Mouse (Mus musculus) lung, embryonic 14.5 days (tissue): ENCODE measurements around the gene Cdc42. TPM values are rescaled to one million over a fixed set of nuclear protein-coding genes. Genes with fewer than 3 reads are reported as not detected.

Experiments
- ATAC-seq: fragments of 200-750 bp; cut with Nextera tagmentation; 2 replicates; pipeline ENCODE4 v1.8.0; 2017; ENCODE audit warnings: mild to moderate bottlenecking, moderate TSS enrichment, moderate library complexity; ENCODE audit not compliant: insufficient read depth
- DNase-seq: peaks from one replicate; pipeline ENCODE4 v3.0.0-alpha.2; 2015
- H3K27ac ChIP-seq: fragments of 300-500 bp; sonication (generic); 2 replicates; pipeline ENCODE4 v1.5.1; 2014; ENCODE audit warnings: low read depth, mild to moderate bottlenecking, moderate library complexity
- H3K27me3 ChIP-seq: fragments of 300-500 bp; sonication (generic); 2 replicates; pipeline ENCODE4 v1.6.1; 2014; ENCODE audit warnings: low read length, control low read depth; ENCODE audit not compliant: insufficient read depth
- H3K36me3 ChIP-seq: fragments of 300-500 bp; sonication (generic); 2 replicates; pipeline ENCODE4 v1.6.1; 2014; ENCODE audit warnings: control low read depth; ENCODE audit not compliant: insufficient read depth
- H3K4me1 ChIP-seq: fragments of 300-500 bp; sonication (generic); 2 replicates; pipeline ENCODE4 v1.6.1; 2014; ENCODE audit warnings: antibody characterized with exemption, control low read depth; ENCODE audit not compliant: insufficient read depth
- H3K4me2 ChIP-seq: fragments of 300-500 bp; sonication (generic); 2 replicates; pipeline ENCODE4 v1.6.1; 2014; ENCODE audit warnings: mild to moderate bottlenecking
- H3K4me3 ChIP-seq: fragments of 300-500 bp; sonication (generic); 2 replicates; pipeline ENCODE4 v1.5.1; 2014; ENCODE audit warnings: low read depth, low read length
- H3K9ac ChIP-seq: fragments of 300-500 bp; sonication (generic); 2 replicates; pipeline ENCODE4 v1.6.1; 2014
- H3K9me3 ChIP-seq: fragments of 300-500 bp; sonication (generic); 2 replicates; pipeline ENCODE4 v1.6.1; 2016; ENCODE audit warnings: low read depth, low read length, control low read depth
- CTCF ChIP-seq: IDR thresholded peaks from 2 replicates; pipeline ENCODE4 v1.5.1; 2016; ENCODE audit warnings: antibody characterized with exemption, low read depth
- WGBS: fragments of 180-500 bp; shearing (Covaris S2); extraction: QIAGEN DNeasy Blood & Tissue Kit; methylation state at CpG from one replicate; pipeline ENCODE4 v1.1.7; 2014; 5-methylcytosine and 5-hydroxymethylcytosine counted together
- polyA plus RNA-seq: library from polyadenylated mRNA; unstranded; fragments of >200 nt; fragmentation: Nextera tagmentation; extraction: Ambion mirVana; gene quantifications from 2 replicates; pipeline ENCODE4 v1.2.1, GENCODE M21; 2014

The Cdc42 gene
- polyA plus RNA-seq: 690 and 693 TPM in 2 replicates

DNA sequence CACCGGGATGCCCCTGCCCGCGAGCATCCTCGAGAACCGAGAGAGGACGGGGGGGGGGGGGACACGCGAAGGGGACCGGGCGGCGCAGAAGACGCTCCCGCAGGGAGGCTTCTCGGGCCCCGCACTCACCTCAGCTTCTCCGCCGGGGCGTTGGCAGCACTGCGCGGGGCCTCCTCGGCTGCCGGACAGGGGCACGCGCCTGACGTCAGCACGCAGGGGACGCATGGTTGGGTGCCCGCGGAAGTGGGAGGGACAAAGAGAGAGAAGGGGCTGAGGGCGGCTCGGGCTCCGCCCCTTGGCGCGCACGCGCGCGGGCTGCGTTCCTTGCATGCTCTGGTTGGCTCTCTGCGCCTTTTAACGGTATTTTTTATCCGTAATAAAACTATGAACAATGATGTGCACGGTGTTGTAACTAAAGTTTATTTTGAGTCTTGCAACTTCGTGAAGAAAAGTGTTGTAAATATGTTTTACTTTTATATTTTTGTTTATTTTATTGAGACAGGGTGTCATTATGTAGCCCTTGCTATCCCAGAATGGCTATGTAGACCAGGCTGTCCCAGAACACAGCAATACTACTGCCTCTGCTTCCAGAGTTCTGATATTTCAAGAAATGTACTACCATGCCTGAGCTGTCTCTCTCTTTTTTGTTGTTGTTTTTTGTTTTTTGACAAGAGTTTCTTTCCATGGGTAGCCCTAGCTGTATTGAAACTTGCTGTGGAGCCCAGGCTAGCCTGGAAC is at the start of gene Cdc42:
Gene Cdc42 (minus strand): TSS at position 204 of the 738 bp plus-strand sequence.
- WGBS: under 1% methylated on average over 39 of the region's 44 CpGs
- peak within 1 kb of the TSS; percentile 86 for H3K4me2 ChIP-seq
- H3K4me1 ChIP-seq: peaks cover 3% of the 10 kb centered on the region; the same call in 1 of the 2 replicates
- H3K9ac ChIP-seq: peak within 1 kb of the TSS; percentile 99
- no peaks in the 10 kb centered on the region for H3K9me3 ChIP-seq
- no peak for TF ChIP-seq CTCF
- H3K36me3 ChIP-seq: no peaks in the 10 kb centered on the region
- DNase-seq (peak; percentile 98), ATAC-seq (peak; percentile 98)
- no peaks in the 10 kb centered on the region for H3K27me3 ChIP-seq
- peak within 1 kb of the TSS; percentile 97 for H3K27ac ChIP-seq
- H3K4me3 ChIP-seq: peak within 1 kb of the TSS; percentile 98

DNA sequence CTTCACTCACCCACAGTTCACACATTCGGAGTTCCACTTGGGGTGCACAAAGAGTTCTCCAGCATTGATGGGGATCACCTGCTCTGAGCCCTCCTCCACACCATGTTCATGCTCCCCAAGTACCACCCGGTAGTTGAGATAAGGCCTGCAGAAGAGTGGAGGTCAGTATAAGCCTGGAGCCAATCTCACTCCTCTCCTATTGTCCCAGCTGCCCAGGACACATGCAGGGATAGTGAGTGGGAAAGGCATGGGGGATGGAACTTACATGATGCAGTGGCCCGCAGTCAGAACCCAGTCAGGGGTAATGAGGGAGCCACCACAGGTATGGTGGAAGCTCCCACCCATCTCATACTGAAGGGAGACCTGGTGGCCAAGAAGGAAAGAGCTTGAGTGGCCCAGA is 48.1 kb upstream of the Cdc42 start:
- 88% methylated on average over 3 of the region's 3 CpGs for WGBS
- H3K4me3 ChIP-seq: no peak overlapping the region
- H3K36me3 ChIP-seq: no peaks in the 10 kb centered on the region
- no peak overlapping the region for H3K4me2 ChIP-seq
- no peak overlapping the region for H3K27ac ChIP-seq
- ATAC-seq: no peak
- no peaks in the 10 kb centered on the region for H3K9me3 ChIP-seq
- DNase-seq: no peak
- no peaks in the 10 kb centered on the region for H3K4me1 ChIP-seq
- no peak overlapping the region for H3K9ac ChIP-seq
- no peaks in the 10 kb centered on the region for H3K27me3 ChIP-seq
- TF ChIP-seq CTCF: no peak

DNA sequence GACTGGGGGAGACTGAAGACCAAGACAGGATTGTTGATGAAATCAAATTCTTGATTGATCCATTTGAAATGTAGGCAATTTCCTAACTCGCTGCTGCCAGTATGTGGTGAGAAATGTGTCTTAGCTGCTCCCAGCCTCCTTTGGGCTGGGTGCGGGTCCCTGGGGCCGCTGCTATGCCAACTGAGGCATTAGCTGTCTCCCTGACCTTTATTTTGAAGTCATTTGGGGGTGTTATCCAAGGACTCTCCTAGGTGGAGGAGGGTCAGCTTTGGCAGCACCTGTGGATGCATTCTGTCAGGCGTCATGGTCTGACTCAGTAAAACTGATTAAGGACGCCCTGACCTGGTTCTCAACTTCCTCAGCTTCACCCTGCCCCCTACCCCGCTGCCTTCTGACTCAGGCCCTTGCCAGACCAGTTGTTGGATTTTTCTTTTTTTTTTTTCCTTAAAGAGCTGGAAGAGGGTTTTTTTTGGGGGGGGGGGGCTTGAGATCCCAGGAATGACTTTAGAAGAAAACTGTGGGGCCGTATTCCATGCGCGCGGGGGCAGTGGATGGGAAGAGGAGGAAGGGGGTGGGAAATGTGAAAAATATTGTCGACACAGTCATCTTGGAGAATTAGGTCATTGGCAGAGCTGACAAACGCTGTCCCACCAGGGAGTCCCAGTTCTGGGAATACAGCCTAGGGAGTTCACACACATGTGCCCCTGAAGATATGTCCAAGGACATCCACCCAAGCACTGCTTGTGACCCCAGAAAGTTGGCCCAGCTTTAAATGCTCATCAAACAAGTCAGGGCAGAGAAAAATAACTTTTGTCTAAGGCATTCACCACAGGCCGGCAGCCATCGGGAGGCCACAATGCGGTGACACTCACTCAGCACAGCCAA is 39.4 kb upstream of the Cdc42 start:
- ATAC-seq: no peak
- Histone ChIP-seq H3K9me3 (no peaks in the 10 kb centered on the region), H3K4me2 (no peak overlapping the region), H3K9ac (no peak overlapping the region), H3K27ac (no peak overlapping the region), H3K4me1 (no peaks in the 10 kb centered on the region), H3K27me3 (no peaks in the 10 kb centered on the region), H3K36me3 (no peaks in the 10 kb centered on the region), H3K4me3 (no peak overlapping the region)
- 69% methylated on average over 15 of the region's 15 CpGs for WGBS
- no peak for TF ChIP-seq CTCF
- no peak for DNase-seq

DNA sequence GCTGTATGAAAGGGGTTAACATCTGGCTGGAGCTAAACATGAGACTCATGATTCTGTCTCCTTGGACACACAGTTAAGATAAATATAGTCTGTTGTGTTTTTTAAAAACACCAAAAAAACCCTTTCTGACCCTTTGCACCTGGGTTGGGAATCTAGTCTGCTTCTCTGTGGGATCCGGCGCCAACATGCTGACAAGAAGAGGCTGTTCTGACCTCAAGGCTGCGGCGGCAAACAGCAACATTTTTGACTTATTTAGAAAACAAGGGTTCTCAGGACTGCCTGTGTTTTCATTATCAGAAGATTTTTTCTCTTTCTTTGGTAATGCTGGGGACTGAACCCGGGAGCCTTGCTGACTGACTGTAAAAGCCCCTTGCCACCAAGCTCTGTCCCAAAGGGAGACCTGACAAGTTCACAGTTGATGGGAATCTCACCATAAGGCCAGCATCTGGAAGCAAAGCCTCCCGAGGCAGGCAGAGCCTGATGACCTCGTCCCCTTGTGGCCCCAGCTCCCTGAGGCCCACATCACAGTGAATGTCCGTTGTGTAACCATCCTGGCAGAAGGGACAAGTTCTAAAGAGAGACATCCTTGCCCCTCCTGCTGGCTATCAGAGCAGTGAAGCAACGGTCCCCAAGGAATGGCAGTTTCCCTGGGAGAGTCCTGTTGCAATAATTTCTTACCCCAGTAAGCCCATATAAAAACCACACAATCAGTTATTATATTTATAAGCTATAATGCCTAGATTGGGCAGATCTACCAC is 36.0 kb upstream of the Cdc42 start:
- Histone ChIP-seq H3K4me2 (no peak overlapping the region), H3K27ac (no peak overlapping the region), H3K36me3 (no peaks in the 10 kb centered on the region), H3K27me3 (no peaks in the 10 kb centered on the region), H3K9me3 (no peaks in the 10 kb centered on the region), H3K4me3 (no peak overlapping the region), H3K4me1 (no peaks in the 10 kb centered on the region), H3K9ac (no peak overlapping the region)
- no peak for DNase-seq
- 53% methylated on average over 9 of the region's 9 CpGs for WGBS
- no peak for TF ChIP-seq CTCF
- ATAC-seq: no peak

DNA sequence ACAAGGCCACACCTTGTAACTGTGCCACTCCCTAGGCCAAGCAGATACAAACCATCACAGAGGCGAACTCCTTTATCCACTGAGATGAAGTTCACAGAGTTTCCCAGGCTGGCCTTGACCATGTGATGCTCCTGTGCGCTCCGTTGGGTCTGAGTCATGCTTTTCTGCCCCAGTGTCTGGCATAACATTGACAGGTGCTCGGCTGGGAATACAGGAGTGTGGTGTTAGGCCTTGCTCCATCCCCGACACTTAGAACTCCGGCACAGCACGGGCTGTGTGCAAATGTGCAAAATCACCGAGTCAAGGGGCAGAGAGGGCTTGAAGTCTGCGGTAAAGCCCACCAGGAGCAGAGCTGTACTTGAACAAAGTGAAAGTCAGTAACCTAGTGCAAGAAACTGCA is 35.4 kb upstream of the Cdc42 start:
- H3K4me3 ChIP-seq: no peak overlapping the region
- ATAC-seq: no peak
- no peak for TF ChIP-seq CTCF
- no peak for DNase-seq
- H3K4me1 ChIP-seq: no peaks in the 10 kb centered on the region
- H3K36me3 ChIP-seq: no peaks in the 10 kb centered on the region
- H3K27me3 ChIP-seq: no peaks in the 10 kb centered on the region
- no peak overlapping the region for H3K4me2 ChIP-seq
- no peaks in the 10 kb centered on the region for H3K9me3 ChIP-seq
- no peak overlapping the region for H3K27ac ChIP-seq
- WGBS: 78% methylated on average over 9 of the region's 9 CpGs
- no peak overlapping the region for H3K9ac ChIP-seq

DNA sequence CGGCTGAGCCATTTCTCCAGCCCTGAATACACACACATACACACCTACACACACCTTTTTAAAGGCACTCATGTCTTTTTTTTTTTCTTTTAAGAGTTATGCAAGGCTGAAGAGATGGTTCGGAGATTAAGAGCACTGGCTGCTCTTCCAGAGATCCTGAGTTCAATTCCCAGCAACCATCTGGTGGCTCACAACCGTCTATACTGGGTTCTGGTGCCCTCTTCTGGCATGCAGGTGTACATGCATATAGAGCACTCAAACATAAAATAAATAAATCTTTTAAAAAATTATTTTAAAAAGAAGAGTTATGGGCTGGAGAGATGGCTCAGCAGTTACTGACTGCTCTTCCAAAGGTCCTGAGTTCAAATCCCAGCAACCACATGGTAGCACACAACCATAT is 33.8 kb upstream of the Cdc42 start:
- H3K36me3 ChIP-seq: no peaks in the 10 kb centered on the region
- no peak overlapping the region for H3K4me2 ChIP-seq
- 80% methylated on average over 3 of the region's 3 CpGs for WGBS
- H3K4me1 ChIP-seq: peaks cover 5% of the 10 kb centered on the region
- DNase-seq (no peak), ATAC-seq (no peak)
- no peak overlapping the region for H3K27ac ChIP-seq
- no peaks in the 10 kb centered on the region for H3K9me3 ChIP-seq
- H3K9ac ChIP-seq: no peak overlapping the region
- H3K27me3 ChIP-seq: no peaks in the 10 kb centered on the region
- TF ChIP-seq CTCF: peak; percentile 36
- H3K4me3 ChIP-seq: no peak overlapping the region
